Comparison of ENCODE assay signal across 9 mouse cellular contexts in genomic region chr7:125475601-125476251, GRCm38 (mm10). TPM values are rescaled to one million over a fixed set of nuclear protein-coding genes. Genes with fewer than 3 reads are reported as not detected.
DNase-seq lines count a peak whose midpoint lies in the region; ATAC-seq and TF ChIP-seq lines count a peak whose summit lies in the region.
"Had no signal": no experiment of that assay in that cellular context is flagged by ENCODE, and none has a peak within 500 bp of the region (broad histone marks: within the 10 kb centered on the region; RNA-seq: fewer than 3 reads in every experiment).

No protein-coding gene starts in this region.

- no peak overlapping the region for H3K4me3 ChIP-seq in heart, embryonic 14.5 days (ENCODE audit: control insufficient read depth in 1 of 2, insufficient read depth in 1 of 2, low read depth in 1 of 2, low read length in 2 of 2)
- H3K4me3 ChIP-seq in limb, embryonic 14.5 days (replicated peaks; ENCODE audit: low read length) = no peak overlapping the region
- no peak overlapping the region for H3K4me3 ChIP-seq in stomach, embryonic 16.5 days (replicated peaks; ENCODE audit: low read length)
- H3K4me3 ChIP-seq: erythroblast, embryonic 14.5 days had no signal

- no peaks in the 10 kb centered on the region for H3K9me3 ChIP-seq in heart, embryonic 14.5 days (ENCODE audit: control insufficient read depth, low read length)
- H3K9me3 ChIP-seq in limb, embryonic 14.5 days (ENCODE audit: control insufficient read depth, low read length) = no peaks in the 10 kb centered on the region
- no peaks in the 10 kb centered on the region for H3K9me3 ChIP-seq in stomach, embryonic 16.5 days (replicated peaks; ENCODE audit: control insufficient read depth, low read length)

- peak overlapping the region; percentile 40 for H3K4me2 ChIP-seq in heart, embryonic 14.5 days (ENCODE audit: low read length)
- H3K4me2 ChIP-seq in limb, embryonic 14.5 days (replicated peaks; ENCODE audit: low read depth, low read length, severe bottlenecking) = no peak overlapping the region
- no peak overlapping the region for H3K4me2 ChIP-seq in stomach, embryonic 16.5 days (ENCODE audit: low read depth, low read length)

- TF ChIP-seq POLR2A in limb, embryonic 14.5 days (IDR thresholded peaks at IDR 0.05; ENCODE audit: borderline replicate concordance, extremely low read depth, insufficient read depth, insufficient read length) = no peak

- peak overlapping the region; percentile 52; the same call in 1 of the 2 replicates for H3K9ac ChIP-seq in heart, embryonic 14.5 days (ENCODE audit: low read length)
- H3K9ac ChIP-seq in limb, embryonic 14.5 days (ENCODE audit: low read depth, low read length, severe bottlenecking) = no peak overlapping the region
- H3K9ac ChIP-seq in stomach, embryonic 16.5 days (ENCODE audit: low read length) = peak overlapping the region; percentile 42

- H3K4me1 ChIP-seq in heart, embryonic 14.5 days (ENCODE audit: control insufficient read depth in 2 of 2, insufficient read depth in 2 of 2, low read length in 2 of 2) = peaks cover 35 to 50% of the 10 kb centered on the region in 2 experiments
- peaks cover 11% of the 10 kb centered on the region for H3K4me1 ChIP-seq in limb, embryonic 14.5 days (ENCODE audit: control insufficient read depth, insufficient read depth, low read length)
- H3K4me1 ChIP-seq in stomach, embryonic 16.5 days (ENCODE audit: control insufficient read depth, insufficient read depth, low read length) = peaks cover 34% of the 10 kb centered on the region

- peak overlapping the region; percentile 76 to 84 for H3K27ac ChIP-seq in heart, embryonic 14.5 days (replicated peaks in 1 of 2; ENCODE audit: control insufficient read depth in 1 of 2, insufficient read depth in 1 of 2, low read depth in 2 of 2, low read length in 2 of 2)
- peak overlapping the region; percentile 55; the same call in 1 of the 2 replicates for H3K27ac ChIP-seq in limb, embryonic 14.5 days (replicated peaks; ENCODE audit: low read depth, low read length)
- H3K27ac ChIP-seq in stomach, embryonic 16.5 days (ENCODE audit: low read length) = peak overlapping the region; percentile 85

- WGBS in heart, embryonic 14.5 days = 17% methylated on average over 11 of the region's 11 CpGs
- 54% methylated on average over 10 of the region's 11 CpGs for WGBS in limb, embryonic 14.5 days
- WGBS in stomach, embryonic 16.5 days = 59% methylated on average over 11 of the region's 11 CpGs

- peak; percentile 5 for DNase-seq in kidney, adult 18-20 months
- no peak for DNase-seq in kidney, postnatal 25 days
- peak; percentile 9 for DNase-seq in brain, adult 2 months (ENCODE audit: low read depth, low spot score)
- no peak for DNase-seq in limb, embryonic 14.5 days (ENCODE audit: low spot score)
- no peak for DNase-seq in urinary bladder, postnatal 36 days (ENCODE audit: low spot score in 2 of 2)
- DNase-seq in B cell, adult 2 months = no peak

- H3K36me3 ChIP-seq in heart, embryonic 14.5 days (ENCODE audit: control insufficient read depth, insufficient read depth, low read length) = peaks cover 21% of the 10 kb centered on the region
- H3K36me3 ChIP-seq in limb, embryonic 14.5 days (ENCODE audit: control insufficient read depth, insufficient read depth, low read length) = peaks cover 34% of the 10 kb centered on the region
- peaks cover 7% of the 10 kb centered on the region for H3K36me3 ChIP-seq in stomach, embryonic 16.5 days (ENCODE audit: control insufficient read depth, insufficient read depth, low read length)

- no peaks in the 10 kb centered on the region for H3K27me3 ChIP-seq in heart, embryonic 14.5 days (ENCODE audit: control insufficient read depth, insufficient read depth, low read length)
- H3K27me3 ChIP-seq in limb, embryonic 14.5 days (ENCODE audit: control insufficient read depth, insufficient read depth, low read length) = no peaks in the 10 kb centered on the region
- H3K27me3 ChIP-seq in stomach, embryonic 16.5 days (ENCODE audit: control insufficient read depth, insufficient read depth, low read length) = no peaks in the 10 kb centered on the region

- ATAC-seq in heart, embryonic 14.5 days (ENCODE audit: insufficient number of reproducible peaks, insufficient read depth, low FRiP score, low read depth) = peak; percentile 14; the same call in 1 of the 2 replicates
- no peak for ATAC-seq in limb, embryonic 14.5 days (ENCODE audit: low FRiP score, low read depth)
- ATAC-seq in stomach, embryonic 16.5 days (ENCODE audit: insufficient read depth, low FRiP score) = peak; percentile 62; the same call in 1 of the 2 replicates

RNA-seq across cellular contexts. Expression of gene Nsmce1, which starts 15.7 kb away (rescaled TPM):
- polyA plus RNA-seq in heart, embryonic 14.5 days (2014; fragmentation: Nextera tagmentation; extraction: Ambion mirVana) = 101 and 120 TPM in 2 replicates
- 61.8 and 67.2 TPM in 2 replicates for polyA plus RNA-seq in limb, embryonic 14.5 days (2012; rRNA removed)
- polyA plus RNA-seq in limb, embryonic 14.5 days (2014; fragmentation: Nextera tagmentation; extraction: Ambion mirVana) = 121 TPM in 2 replicates
- 103 and 104 TPM in 2 replicates for polyA plus RNA-seq in stomach, embryonic 16.5 days (2015; fragmentation: Nextera tagmentation; extraction: Ambion mirVana)

RNA-seq across cellular contexts. Expression of gene Kdm8, which starts 31.2 kb away (rescaled TPM):
- 5.5 and 5.7 TPM in 2 replicates for polyA plus RNA-seq in heart, embryonic 14.5 days (2014; fragmentation: Nextera tagmentation; extraction: Ambion mirVana)
- polyA plus RNA-seq in limb, embryonic 14.5 days (2012; rRNA removed) = 11.1 and 13.9 TPM in 2 replicates
- 8.7 and 8.9 TPM in 2 replicates for polyA plus RNA-seq in limb, embryonic 14.5 days (2014; fragmentation: Nextera tagmentation; extraction: Ambion mirVana)
- 8.2 and 8.7 TPM in 2 replicates for polyA plus RNA-seq in stomach, embryonic 16.5 days (2015; fragmentation: Nextera tagmentation; extraction: Ambion mirVana)

Comparison
In these comparisons a context has a peak if more than half of its experiments do, and no peak if none do; other contexts are left out.
1. DNase-seq: peak in kidney, adult 18-20 months (single experiment) and brain, adult 2 months (single experiment); none in kidney, postnatal 25 days (0 of 2), limb, embryonic 14.5 days (single experiment), urinary bladder, postnatal 36 days (0 of 2) and B cell, adult 2 months (0 of 2).
2. Peak in every context shown above with its lines, with median percentiles within 50 percentile points of each other: H3K27ac ChIP-seq.